17 mouse cellular contexts compared by ENCODE assay signal in genomic region chr1:121280501-121280900, GRCm38 (mm10). TPM values are rescaled to one million over a fixed set of nuclear protein-coding genes. Genes with fewer than 3 reads are reported as not detected.
DNase-seq lines count a peak whose midpoint lies in the region; TF ChIP-seq lines count a peak whose summit lies in the region.
"Had no signal": no experiment of that assay in that cellular context is flagged by ENCODE, and none has a peak within 500 bp of the region (broad histone marks: within the 10 kb centered on the region; RNA-seq: fewer than 3 reads in every experiment).

No protein-coding gene starts in this region.

- no peaks in the 10 kb centered on the region for H3K36me3 ChIP-seq in heart, embryonic 10.5 days
- H3K36me3 ChIP-seq in heart, adult 2 months (ENCODE audit: control insufficient read depth, insufficient read depth, low read length), result no peaks in the 10 kb centered on the region
- H3K36me3 ChIP-seq: heart, embryonic 13.5 days; limb, embryonic 15.5 days had no signal

- H3K79me2 ChIP-seq in heart, adult 2 months (replicated peaks; ENCODE audit: control insufficient read depth, insufficient read depth, low read length), result no peaks in the 10 kb centered on the region

- no peak overlapping the region for H3K27ac ChIP-seq in heart, embryonic 10.5 days
- H3K27ac ChIP-seq in heart, adult 2 months, result no peak overlapping the region
- H3K27ac ChIP-seq: heart, embryonic 13.5 days; limb, embryonic 15.5 days had no signal

- H3K9ac ChIP-seq in heart, adult 2 months (ENCODE audit: low read depth, low read length), result no peak overlapping the region
- H3K9ac ChIP-seq: heart, embryonic 13.5 days; limb, embryonic 15.5 days had no signal

- H3K4me1 ChIP-seq in heart, embryonic 10.5 days, result no peaks in the 10 kb centered on the region
- no peaks in the 10 kb centered on the region for H3K4me1 ChIP-seq in heart, adult 2 months (ENCODE audit: control insufficient read depth, insufficient read depth, low read length)
- H3K4me1 ChIP-seq: heart, embryonic 13.5 days; limb, embryonic 15.5 days had no signal

- no peak overlapping the region for H3K4me3 ChIP-seq in heart, embryonic 10.5 days
- no peak overlapping the region for H3K4me3 ChIP-seq in heart, adult 2 months
- H3K4me3 ChIP-seq: heart, embryonic 13.5 days; limb, embryonic 15.5 days had no signal

- TF ChIP-seq EP300 in heart, adult 2 months (IDR thresholded peaks at IDR 0.05; ENCODE audit: insufficient read depth, low read depth, low read length), result no peak

- H3K9me3 ChIP-seq in heart, embryonic 10.5 days, result no peaks in the 10 kb centered on the region; the same call in 1 of the 2 replicates
- H3K9me3 ChIP-seq: heart, embryonic 13.5 days; limb, embryonic 15.5 days had no signal

- intact Hi-C loops in heart, adult 2 months (cut with DNase I), result no loop called here

- TF ChIP-seq CTCF in heart, adult 2 months (IDR thresholded peaks at IDR 0.05), result no peak

- peak; percentile 66 for DNase-seq in heart, embryonic 10.5 days (ENCODE audit: low spot score)
- DNase-seq in heart, adult 2 months, result no peak
- DNase-seq in Muller cell, postnatal 12 days (ENCODE audit: inconsistent ontology term), result peak; percentile 100
- DNase-seq in adrenal gland, adult 8-10 months, result peak; percentile 58
- peak; percentile 27 for DNase-seq in gastrocnemius, postnatal 25 days
- no peak for DNase-seq in frontal cortex, adult 2 months (ENCODE audit: extremely low spot score in 1 of 2, low spot score in 1 of 2)
- no peak for DNase-seq in urinary bladder, postnatal 25 days (ENCODE audit: low spot score)
- DNase-seq: cerebellum, postnatal 14 days; heart, postnatal 36 days; kidney, adult 9 months; kidney, postnatal 36 days; lung, adult 2 months; lung, postnatal 36 days; right cerebral cortex, postnatal 4 days; thymus, postnatal 4 days had no signal

- WGBS in heart, embryonic 10.5 days, result 92% methylated on average over 1 of the region's 1 CpGs
- 89% methylated on average over 1 of the region's 1 CpGs for WGBS in heart, adult 2 months

- no peak for TF ChIP-seq POLR2A in heart, adult 2 months (IDR thresholded peaks at IDR 0.05; ENCODE audit: insufficient read depth, low read depth, low read length)

- no peaks in the 10 kb centered on the region for H3K27me3 ChIP-seq in heart, embryonic 10.5 days (ENCODE audit: insufficient read depth, poor library complexity, severe bottlenecking)
- H3K27me3 ChIP-seq in heart, adult 2 months (ENCODE audit: control insufficient read depth, insufficient read depth, low read length), result no peaks in the 10 kb centered on the region
- H3K27me3 ChIP-seq: heart, embryonic 13.5 days; limb, embryonic 15.5 days had no signal

RNA-seq across cellular contexts. Expression of gene Insig2, which starts 51.9 kb away (rescaled TPM):
- 24.5 and 25.9 TPM in 2 replicates for polyA plus RNA-seq in heart, embryonic 10.5 days (2016; fragmentation: Nextera tagmentation; extraction: Ambion mirVana)
- 10 to 100 TPM; 55.0 to 69.5 TPM for total RNA-seq in heart, adult 2 months (2021)
- 42.5 and 76.5 TPM in 2 replicates for polyA plus RNA-seq in heart, adult 2 months (2012; rRNA removed)
- total RNA-seq in adrenal gland, adult 8-10 months (2022), result 10 to 100 TPM; 51.3 to 66.0 (median 56.9) TPM
- 10 to 100 TPM; 49.3 to 60.3 TPM for total RNA-seq in gastrocnemius, postnatal 25 days (2021)
- polyA plus RNA-seq in frontal cortex, adult 2 months (2012; rRNA removed), result 52.9 and 55.3 TPM in 2 replicates

Comparison
In these comparisons a context has a peak if more than half of its experiments do, and no peak if none do; other contexts are left out.
1. DNase-seq: peak in heart, embryonic 10.5 days (single experiment), Muller cell, postnatal 12 days (single experiment), adrenal gland, adult 8-10 months (single experiment) and gastrocnemius, postnatal 25 days (single experiment); none in heart, adult 2 months (0 of 2), frontal cortex, adult 2 months (0 of 2) and urinary bladder, postnatal 25 days (single experiment).